Mouse (Mus musculus) layer of hippocampus, adult 2 months (tissue): ENCODE results near the gene Cdc42bpb. TPM values are rescaled to one million over a fixed set of nuclear protein-coding genes. Genes with fewer than 3 reads are reported as not detected.

Experiments
- DNase-seq, 2 experiments: peaks; one replicate each; pipeline ENCODE4 v3.0.0; 2022; ENCODE audit warnings: low spot score in 2 of 2
- H3K27ac ChIP-seq: fragments of 200-600 bp; 2 replicates; pipeline ENCODE4 v1.8.1; 2022
- H3K4me3 ChIP-seq: fragments of 200-600 bp; 2 replicates; pipeline ENCODE4 v1.8.1; 2022; ENCODE audit warnings: mild to moderate bottlenecking
- CTCF ChIP-seq: fragments of 200-600 bp; conservative IDR thresholded peaks from 2 replicates; pipeline ENCODE4 v1.8.1; 2022; ENCODE audit warnings: antibody characterized with exemption, mild to moderate bottlenecking, moderate library complexity
- total RNA-seq, 2 experiments: library from RNA; stranded (reverse); gene quantifications; 2 replicates each; pipeline ENCODE4 v1.2.3; 2021

Cdc42bpb gene
- total RNA-seq, 2 experiments from 2014 or later: 113 to 122 TPM

GRCm38 (mm10) chr12:111276371-111276770 lies 101.1 kb downstream of the Cdc42bpb start:
- TF ChIP-seq CTCF: no peak

GRCm38 (mm10) chr12:111275150-111275841 lies 102.2 kb downstream of the Cdc42bpb start:
- DNase-seq: no peak
- no peak overlapping the region for H3K27ac ChIP-seq
- no peak for TF ChIP-seq CTCF
- peak overlapping the region; percentile 49 for H3K4me3 ChIP-seq

More at GRCm38 (mm10) chr12:111276371-111276770, 101.1 kb downstream of the Cdc42bpb start:
- H3K27ac ChIP-seq: no peak overlapping the region
- DNase-seq: no peak
- no peak overlapping the region for H3K4me3 ChIP-seq

GRCm38 (mm10) chr12:111274447-111275149 lies 102.9 kb downstream of the Cdc42bpb start:
- H3K4me3 ChIP-seq: peak overlapping the region; percentile 49
- no peak overlapping the region for H3K27ac ChIP-seq
- no peak for DNase-seq
- TF ChIP-seq CTCF: no peak

GRCm38 (mm10) chr12:111274006-111274405 lies 103.5 kb downstream of the Cdc42bpb start:
- Histone ChIP-seq H3K4me3 (peak overlapping the region; percentile 49), H3K27ac (no peak overlapping the region)
- DNase-seq: no peak
- no peak for TF ChIP-seq CTCF

- DNase-seq: peak; percentile 81 to 87
- H3K27ac ChIP-seq: no peak overlapping the region
- TF ChIP-seq CTCF: peak; percentile 90
- no peak overlapping the region for H3K4me3 ChIP-seq
These were observed 105.1 kb downstream of the Cdc42bpb start for GRCm38 (mm10) chr12:111272420-111272819.

- DNase-seq: no peak
- Histone ChIP-seq H3K27ac (no peak overlapping the region), H3K4me3 (no peak overlapping the region)
- no peak for TF ChIP-seq CTCF
These were observed 105.6 kb downstream of the Cdc42bpb start for GRCm38 (mm10) chr12:111271966-111272365.

- no peak for TF ChIP-seq CTCF
- Histone ChIP-seq H3K27ac (no peak overlapping the region), H3K4me3 (no peak overlapping the region)
- no peak for DNase-seq
These were observed 106.1 kb downstream of the Cdc42bpb start for GRCm38 (mm10) chr12:111271406-111271805.

- no peak for DNase-seq
- TF ChIP-seq CTCF: no peak
- Histone ChIP-seq H3K27ac (no peak within 1 kb of the TSS), H3K4me3 (no peak within 1 kb of the TSS)
These were observed 106.8 kb downstream of the Cdc42bpb start, which contains the start of gene Amn for GRCm38 (mm10) chr12:111270629-111271277. Gene Amn (plus strand): TSS chr12:111271095.

- no peak for DNase-seq
- no peak overlapping the region for H3K27ac ChIP-seq
- TF ChIP-seq CTCF: no peak
These were observed 109.7 kb downstream of the Cdc42bpb start for GRCm38 (mm10) chr12:111267673-111268325.

GRCm38 (mm10) chr12:111266592-111266991 lies 110.9 kb downstream of the Cdc42bpb start:
- no peak for TF ChIP-seq CTCF
- H3K4me3 ChIP-seq: no peak overlapping the region
- no peak for DNase-seq
- H3K27ac ChIP-seq: no peak overlapping the region

More at GRCm38 (mm10) chr12:111267673-111268325, 109.7 kb downstream of the Cdc42bpb start:
- no peak overlapping the region for H3K4me3 ChIP-seq

- no peak for TF ChIP-seq CTCF
These were observed 112.3 kb downstream of the Cdc42bpb start for GRCm38 (mm10) chr12:111265212-111265611.

GRCm38 (mm10) chr12:111263650-111264049 lies 113.9 kb downstream of the Cdc42bpb start:
- Histone ChIP-seq H3K27ac (no peak overlapping the region), H3K4me3 (no peak overlapping the region)
- TF ChIP-seq CTCF: no peak
- no peak for DNase-seq

More at GRCm38 (mm10) chr12:111265212-111265611, 112.3 kb downstream of the Cdc42bpb start:
- Histone ChIP-seq H3K27ac (no peak overlapping the region), H3K4me3 (no peak overlapping the region)
- DNase-seq: no peak

- TF ChIP-seq CTCF: peak; percentile 54
- no peak overlapping the region for H3K4me3 ChIP-seq
- H3K27ac ChIP-seq: no peak overlapping the region
- DNase-seq: no peak
These were observed 126.3 kb downstream of the Cdc42bpb start for GRCm38 (mm10) chr12:111251227-111251626.
